Mouse (Mus musculus) limb, embryonic 14.5 days (tissue): ENCODE data around the gene Bbs9. TPM values are rescaled to one million over a fixed set of nuclear protein-coding genes. Genes with fewer than 3 reads are reported as not detected.
A peak's percentile ranks its signal among the peaks of the same experiment; 100 is the strongest.

Source experiments
- ATAC-seq: fragments of 200-750 bp; cut with Nextera tagmentation; 2 replicates; pipeline ENCODE4 v1.8.0; 2017; ENCODE audit warnings: low read depth, moderate number of reproducible peaks, moderate TSS enrichment; ENCODE audit not compliant: low FRiP score
- DNase-seq: peaks from one replicate; pipeline ENCODE4 v3.0.0-alpha.2; 2015; ENCODE audit warnings: low spot score
- H3K27ac ChIP-seq: fragments of 300-500 bp; sonication (generic); replicated peaks from 2 replicates; pipeline ENCODE4 v1.5.1; 2014; ENCODE audit warnings: low read depth, mild to moderate bottlenecking, low read length, moderate library complexity, mixed read lengths
- H3K27me3 ChIP-seq: fragments of 300-500 bp; sonication (generic); 2 replicates; pipeline ENCODE4 v1.6.1; 2014; ENCODE audit warnings: low read length, mixed read lengths; ENCODE audit not compliant: control insufficient read depth, insufficient read depth
- H3K36me3 ChIP-seq: fragments of 300-500 bp; sonication (generic); 2 replicates; pipeline ENCODE4 v1.6.1; 2014; ENCODE audit warnings: mild to moderate bottlenecking, low read length, moderate library complexity, mixed read lengths; ENCODE audit not compliant: control insufficient read depth, insufficient read depth
- H3K4me1 ChIP-seq: fragments of 300-500 bp; sonication (generic); 2 replicates; pipeline ENCODE4 v1.6.1; 2014; ENCODE audit warnings: antibody characterized with exemption, low read length, mixed read lengths; ENCODE audit not compliant: control insufficient read depth, insufficient read depth
- H3K4me2 ChIP-seq: fragments of 300-500 bp; sonication (generic); replicated peaks from 2 replicates; pipeline ENCODE4 v1.6.1; 2014; ENCODE audit warnings: low read depth, mild to moderate bottlenecking, low read length, moderate library complexity; ENCODE audit not compliant: severe bottlenecking
- H3K4me3 ChIP-seq: fragments of 300-500 bp; sonication (generic); replicated peaks from 2 replicates; pipeline ENCODE4 v1.5.1; 2014; ENCODE audit warnings: low read length
- H3K9ac ChIP-seq: fragments of 300-500 bp; sonication (generic); 2 replicates; pipeline ENCODE4 v1.6.1; 2014; ENCODE audit warnings: mild to moderate bottlenecking, low read depth, low read length, moderate library complexity; ENCODE audit not compliant: severe bottlenecking
- H3K9me3 ChIP-seq: fragments of 300-500 bp; sonication (generic); 2 replicates; pipeline ENCODE4 v1.6.1; 2016; ENCODE audit warnings: low read length; ENCODE audit not compliant: control insufficient read depth
- POLR2A ChIP-seq: fragments of 200-500 bp; IDR thresholded peaks from 2 replicates; pipeline ENCODE4 v1.8.0; 2012; ENCODE audit warnings: inconsistent platforms, mild to moderate bottlenecking, moderate library complexity, borderline replicate concordance; ENCODE audit not compliant: insufficient read depth, insufficient read length; ENCODE audit errors: extremely low read depth
- WGBS: fragments of 180-500 bp; shearing (Covaris S2); extraction: QIAGEN DNeasy Blood & Tissue Kit; methylation state at CpG from one replicate; pipeline ENCODE4 v1.1.7; 2014; 5-methylcytosine and 5-hydroxymethylcytosine counted together
- polyA plus RNA-seq, 2 experiments: library from polyadenylated mRNA; depleted of rRNA in 1 of 2; stranded (reverse) in 1 of 2; unstranded in 1 of 2; fragments of >200 nt; fragmentation: Nextera tagmentation in 1 of 2; extraction: Ambion mirVana in 1 of 2; gene quantifications; 2 replicates each; pipeline versions ENCODE4 v1.2.1 to v1.2.3; 2012 to 2014

Gene Bbs9
- polyA plus RNA-seq, 2 experiments = 12.7 to 15.7 TPM

DNA sequence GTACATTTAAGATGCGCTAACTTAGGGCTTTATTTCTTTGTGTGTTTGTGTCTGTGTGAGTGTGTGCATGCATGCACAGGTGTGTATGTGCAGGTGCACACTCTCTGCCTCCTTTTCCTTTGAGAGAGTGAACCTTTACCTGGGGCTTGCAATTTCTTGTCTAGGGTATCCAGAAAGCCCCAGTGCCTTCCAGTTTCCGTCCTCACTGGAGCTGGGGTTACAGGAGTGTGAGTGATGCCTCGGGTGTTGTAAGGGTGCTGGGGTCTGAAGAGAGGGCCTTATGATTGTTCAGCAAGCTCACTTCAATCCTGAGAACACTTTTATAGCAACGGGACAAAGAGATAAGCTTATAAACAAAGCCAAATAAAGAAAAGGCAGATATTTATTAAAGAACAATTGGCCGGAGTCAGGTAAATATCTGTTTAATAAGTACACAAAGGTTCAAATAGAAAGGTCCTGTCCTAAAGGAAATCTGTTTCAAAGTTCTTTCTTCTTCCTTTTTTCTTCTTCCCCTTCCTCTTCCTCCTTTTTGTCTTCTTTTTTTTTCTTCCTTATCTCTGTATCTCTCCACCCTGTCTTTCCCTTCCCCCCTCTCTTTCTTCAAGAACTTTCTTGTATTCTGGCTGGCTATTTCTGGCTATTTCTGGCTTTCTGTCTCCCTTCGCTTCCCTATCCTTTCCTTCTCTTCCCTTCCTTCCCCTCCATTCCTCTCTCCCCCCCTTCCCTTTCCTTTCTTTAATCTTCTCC, 21.7 kb downstream of the Bbs9 start:
- DNase-seq = no peak
- H3K27me3 ChIP-seq = no peaks in the 10 kb centered on the region
- WGBS = 87% methylated on average over 6 of the region's 6 CpGs

DNA sequence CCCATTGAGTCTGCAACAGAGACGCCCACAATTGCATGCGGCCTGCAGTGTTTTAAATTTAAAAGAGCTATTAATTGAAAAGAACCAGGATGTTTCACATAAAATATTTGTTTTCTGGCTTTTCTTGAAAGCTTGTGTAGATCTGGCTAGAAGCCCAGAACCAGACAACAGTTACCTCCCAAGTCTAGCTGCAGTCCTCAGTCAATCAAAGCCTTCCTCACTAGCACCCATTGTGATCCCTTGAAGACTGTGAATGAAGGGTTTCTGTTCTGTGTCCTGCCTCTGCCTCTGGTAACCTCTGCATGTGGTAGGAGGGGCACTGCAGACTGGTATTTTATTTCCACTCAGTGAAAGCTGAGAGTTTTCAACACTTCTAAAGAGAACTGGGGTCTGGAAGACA, 27.5 kb downstream of the Bbs9 start:
- peaks cover 9% of the 10 kb centered on the region; the same call in 1 of the 2 replicates for H3K4me1 ChIP-seq
- H3K27me3 ChIP-seq = no peaks in the 10 kb centered on the region
- ATAC-seq (no peak), DNase-seq (peak; percentile 18)
- no peak overlapping the region for H3K4me2 ChIP-seq
- H3K27ac ChIP-seq = no peak overlapping the region
- H3K36me3 ChIP-seq = no peaks in the 10 kb centered on the region
- 38% methylated on average over 2 of the region's 2 CpGs for WGBS
- H3K9me3 ChIP-seq = no peaks in the 10 kb centered on the region
- TF ChIP-seq POLR2A = no peak
- H3K4me3 ChIP-seq = no peak overlapping the region
- H3K9ac ChIP-seq = no peak overlapping the region

More for the DNA sequence above, 21.7 kb downstream of the Bbs9 start:
- Histone ChIP-seq H3K9me3 (no peaks in the 10 kb centered on the region), H3K36me3 (no peaks in the 10 kb centered on the region), H3K27ac (no peak overlapping the region), H3K4me2 (no peak overlapping the region), H3K4me3 (no peak overlapping the region), H3K9ac (no peak overlapping the region), H3K4me1 (no peaks in the 10 kb centered on the region)
- no peak for ATAC-seq
- TF ChIP-seq POLR2A = no peak

DNA sequence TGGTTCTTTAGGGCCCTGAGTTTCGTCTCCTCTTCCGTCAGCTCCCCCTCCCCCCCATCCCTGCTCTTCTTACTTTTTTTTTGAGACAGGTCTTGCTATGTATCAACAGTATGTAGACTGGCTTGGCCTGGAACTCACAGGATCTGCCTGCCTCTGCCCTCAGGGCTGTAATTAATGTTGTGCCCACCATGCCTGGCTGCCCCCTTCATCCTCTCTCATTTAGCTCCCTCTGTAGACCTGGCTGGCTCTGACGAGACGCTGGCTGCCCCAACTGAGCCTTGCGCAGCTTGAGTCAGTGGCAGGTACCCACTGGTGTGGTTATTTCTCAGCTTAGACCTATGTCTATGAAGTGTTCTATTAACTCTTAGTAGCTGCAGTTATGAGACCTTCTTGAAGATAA, 28.1 kb downstream of the Bbs9 start:
- ATAC-seq = no peak
- no peaks in the 10 kb centered on the region for H3K9me3 ChIP-seq
- peaks cover 9% of the 10 kb centered on the region; the same call in 1 of the 2 replicates for H3K4me1 ChIP-seq
- no peaks in the 10 kb centered on the region for H3K27me3 ChIP-seq
- 67% methylated on average over 5 of the region's 5 CpGs for WGBS
- H3K9ac ChIP-seq = no peak overlapping the region
- H3K36me3 ChIP-seq = no peaks in the 10 kb centered on the region
- no peak overlapping the region for H3K4me2 ChIP-seq
- DNase-seq = no peak
- no peak overlapping the region for H3K27ac ChIP-seq
- H3K4me3 ChIP-seq = no peak overlapping the region
- no peak for TF ChIP-seq POLR2A

DNA sequence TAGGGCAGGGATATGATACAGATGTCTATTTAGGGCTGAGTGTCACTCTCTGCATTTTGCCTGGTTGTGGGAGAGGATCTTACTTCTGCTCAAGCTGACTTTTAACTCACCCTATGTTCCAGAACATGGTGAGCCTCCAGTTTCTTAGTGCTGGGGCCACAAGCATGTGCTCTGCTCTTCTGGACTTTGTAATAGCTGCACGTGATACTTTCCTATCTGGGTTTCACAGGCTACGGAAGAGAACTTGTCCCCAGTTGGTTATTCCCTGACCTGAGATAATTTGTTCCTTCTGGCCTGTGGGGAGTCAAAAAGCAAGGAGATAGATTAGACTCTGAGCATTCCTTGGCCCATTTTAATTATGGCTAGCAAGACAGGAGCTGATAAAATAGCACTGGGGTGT, 30.1 kb downstream of the Bbs9 start:
- no peaks in the 10 kb centered on the region for H3K36me3 ChIP-seq
- H3K9me3 ChIP-seq = no peaks in the 10 kb centered on the region
- no peaks in the 10 kb centered on the region for H3K27me3 ChIP-seq
- no peak overlapping the region for H3K9ac ChIP-seq
- no peak overlapping the region for H3K27ac ChIP-seq
- ATAC-seq (no peak), DNase-seq (no peak)
- no peak overlapping the region for H3K4me3 ChIP-seq
- H3K4me1 ChIP-seq = peaks cover 9% of the 10 kb centered on the region; the same call in 1 of the 2 replicates
- TF ChIP-seq POLR2A = no peak
- WGBS = 51% methylated on average over 2 of the region's 2 CpGs
- H3K4me2 ChIP-seq = no peak overlapping the region

DNA sequence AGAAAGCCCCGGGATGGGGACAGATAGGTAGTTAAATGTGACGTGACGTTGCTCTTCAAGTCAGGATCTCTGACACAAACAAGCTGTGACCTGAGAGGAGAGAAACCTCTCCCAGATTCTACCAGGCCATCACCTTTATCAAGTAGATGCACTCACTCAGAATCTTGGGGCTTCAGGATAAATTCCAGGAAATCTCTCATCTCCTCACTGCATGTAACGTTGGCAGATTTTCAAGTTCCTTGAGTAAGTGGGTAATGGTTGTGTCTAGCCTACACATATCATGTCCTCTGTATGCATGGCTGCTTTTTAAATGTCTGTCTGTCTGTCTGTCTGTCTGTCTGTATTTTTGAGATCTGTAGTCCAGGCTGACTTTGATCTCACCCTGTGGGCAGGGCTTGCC, 39.6 kb downstream of the Bbs9 start:
- 84% methylated on average over 4 of the region's 4 CpGs for WGBS
- H3K4me3 ChIP-seq = no peak overlapping the region
- H3K9ac ChIP-seq = no peak overlapping the region
- no peak for TF ChIP-seq POLR2A
- H3K36me3 ChIP-seq = no peaks in the 10 kb centered on the region
- no peak overlapping the region for H3K27ac ChIP-seq
- H3K4me2 ChIP-seq = no peak overlapping the region
- H3K9me3 ChIP-seq = no peaks in the 10 kb centered on the region
- H3K27me3 ChIP-seq = no peaks in the 10 kb centered on the region
- no peak for ATAC-seq
- no peaks in the 10 kb centered on the region for H3K4me1 ChIP-seq
- DNase-seq = no peak
